Mouse (Mus musculus): ENCODE results near the gene Bzw1.
A peak's percentile ranks its signal among the peaks of the same experiment; 100 is the strongest.

DNA sequence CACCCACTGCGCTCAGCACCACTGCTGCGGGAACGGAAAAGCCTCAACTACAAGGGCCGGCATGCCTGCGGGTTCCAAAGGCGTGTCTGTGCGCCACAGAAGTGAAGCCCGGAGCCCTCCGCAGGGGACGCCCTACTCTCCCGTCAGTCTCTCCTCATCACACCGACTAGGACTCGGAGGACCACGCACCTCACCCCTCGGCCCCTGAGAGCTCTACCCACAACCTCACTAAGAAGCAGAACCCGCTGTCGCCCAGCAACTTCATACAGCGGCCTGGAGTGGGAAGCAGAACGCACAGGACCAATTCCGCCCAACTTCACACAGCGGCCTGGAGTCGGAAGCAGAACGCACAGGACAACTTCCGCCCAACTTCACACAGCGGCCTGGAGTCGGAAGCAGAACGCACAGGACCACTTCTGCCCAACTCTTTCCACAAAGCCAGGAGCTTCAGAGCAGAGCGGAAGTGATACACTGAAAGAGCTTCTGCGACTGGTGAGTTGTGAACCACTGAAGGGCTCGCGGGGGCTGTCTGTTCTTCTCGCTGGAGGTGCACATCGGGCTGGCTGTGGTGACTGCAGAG is 52.5 kb downstream of the Bzw1 start, which contains the start of the genes Nif3l1 and Ppil3:
- no peak for TF ChIP-seq CTCF (conservative IDR thresholded peaks at IDR 0.05; ENCODE audit: low read length)
- peak; percentile 28; the same call in 1 of the 2 replicates for TF ChIP-seq POU5F1 (IDR thresholded peaks at IDR 0.05; ENCODE audit: borderline replicate concordance, low read length)
- no peak for TF ChIP-seq NANOG (IDR thresholded peaks at IDR 0.05; ENCODE audit: borderline replicate concordance, low read length)
